Mouse (Mus musculus): Measurements from ENCODE around the gene Sgms1. TPM values are rescaled to one million over a fixed set of nuclear protein-coding genes. Genes with fewer than 3 reads are reported as not detected.

Gene Sgms1
- polyA plus RNA-seq, 1 experiment from 2014 or later = 26.2 TPM

DNA sequence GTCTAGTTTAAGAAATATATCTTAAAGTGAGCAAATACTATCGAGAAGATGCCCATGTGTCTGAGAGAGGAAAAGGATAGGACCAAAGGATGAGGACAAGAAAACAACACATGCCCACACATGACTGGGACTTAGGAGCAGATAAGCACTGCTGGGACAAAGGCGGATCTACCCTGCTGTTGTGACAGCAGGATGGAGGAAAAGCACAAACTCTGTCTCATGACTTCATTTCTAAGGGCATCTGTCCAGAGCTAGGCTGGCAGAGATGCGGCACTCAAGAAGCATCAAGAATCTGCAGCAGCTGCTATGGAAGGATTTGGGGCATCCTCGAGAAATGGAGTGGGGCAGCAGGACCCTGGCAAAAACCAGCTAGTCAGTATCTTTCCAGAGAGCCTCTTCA is 109.1 kb downstream of the Sgms1 start:
- POLR2A ChIA-PET = no interaction called here
- ATAC-seq (no peak), DNase-seq (ENCODE audit: low read depth, low spot score) (no peak)
- CTCF ChIA-PET = interaction anchor here (1.7 to 2.0 kb wide), 2 partner anchors 11 to 111 kb away, joined by 6 read pairs; no protein-coding TSS in a partner anchor
- in situ Hi-C loops (cut with MboI; ENCODE audit: low pct_unique_long_range_greater_than_20kb) = no loop called here
- TF ChIP-seq CTCF (IDR thresholded peaks at IDR 0.05) = no peak
- no peaks in the 10 kb centered on the region for H3K27me3 ChIP-seq

DNA sequence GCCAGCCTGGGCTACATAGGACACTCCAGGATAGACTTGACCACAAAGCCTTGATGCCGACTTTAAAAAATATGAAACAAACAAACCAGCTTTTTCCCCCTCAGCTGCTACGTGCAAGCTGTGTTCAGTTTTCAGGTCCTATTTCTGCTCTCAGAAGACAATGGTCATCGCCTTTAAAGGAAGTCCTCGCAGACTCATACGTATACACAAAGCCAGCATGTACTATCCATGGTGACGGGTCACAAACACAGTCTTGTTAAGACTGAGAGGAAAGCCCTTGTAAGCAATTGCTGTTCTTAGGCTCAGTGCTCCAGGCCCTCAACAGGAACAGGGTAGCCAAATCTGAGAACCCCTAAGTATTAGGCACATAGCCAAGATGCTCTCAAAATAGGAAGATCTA is 110.1 kb downstream of the Sgms1 start:
- POLR2A ChIA-PET = interaction anchor here (0.6 kb wide), 1 partner anchor 587 kb away, joined by 3 read pairs; no protein-coding TSS in a partner anchor
- in situ Hi-C loops (cut with MboI; ENCODE audit: low pct_unique_long_range_greater_than_20kb) = no loop called here

DNA sequence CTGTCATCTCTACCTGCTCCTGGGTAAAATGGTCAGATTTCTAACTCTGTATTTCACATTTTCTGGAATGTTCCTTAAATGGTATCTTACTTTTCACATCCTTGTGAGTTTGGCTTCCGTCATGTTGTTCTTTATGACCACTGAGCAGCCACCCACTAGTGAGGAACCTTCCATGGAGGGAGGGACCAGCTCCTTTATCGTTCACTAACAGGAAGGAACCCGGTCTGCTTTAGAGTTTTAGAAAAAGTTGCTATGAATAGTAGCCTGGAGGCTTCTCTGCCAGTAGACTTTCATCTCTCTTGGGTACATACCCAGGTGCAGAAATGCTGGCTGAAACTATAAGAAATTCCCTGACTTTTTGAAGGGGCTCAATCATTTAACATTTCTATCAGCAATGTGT is 111.6 kb downstream of the Sgms1 start:
- ChIA-PET CTCF (interaction anchor here (1.1 to 1.7 kb wide), 2 partner anchors 14 to 16 kb away, joined by 3 read pairs; no protein-coding TSS in a partner anchor), POLR2A (no interaction called here)
- no peak for ATAC-seq
- TF ChIP-seq CTCF (IDR thresholded peaks at IDR 0.05) = no peak
- no peak for DNase-seq (ENCODE audit: low read depth, low spot score)
- H3K27me3 ChIP-seq = no peaks in the 10 kb centered on the region
- in situ Hi-C loops (cut with MboI; ENCODE audit: low pct_unique_long_range_greater_than_20kb) = no loop called here

More for the DNA sequence above, 110.1 kb downstream of the Sgms1 start:
- no peak for DNase-seq (ENCODE audit: low read depth, low spot score)
- H3K27me3 ChIP-seq = no peaks in the 10 kb centered on the region
- no peak for TF ChIP-seq CTCF (IDR thresholded peaks at IDR 0.05)
- CTCF ChIA-PET = interaction anchor here (1.3 to 2.0 kb wide), 2 partner anchors 23 to 110 kb away, joined by 3 to 6 read pairs; no protein-coding TSS in a partner anchor
- no peak for ATAC-seq

DNA sequence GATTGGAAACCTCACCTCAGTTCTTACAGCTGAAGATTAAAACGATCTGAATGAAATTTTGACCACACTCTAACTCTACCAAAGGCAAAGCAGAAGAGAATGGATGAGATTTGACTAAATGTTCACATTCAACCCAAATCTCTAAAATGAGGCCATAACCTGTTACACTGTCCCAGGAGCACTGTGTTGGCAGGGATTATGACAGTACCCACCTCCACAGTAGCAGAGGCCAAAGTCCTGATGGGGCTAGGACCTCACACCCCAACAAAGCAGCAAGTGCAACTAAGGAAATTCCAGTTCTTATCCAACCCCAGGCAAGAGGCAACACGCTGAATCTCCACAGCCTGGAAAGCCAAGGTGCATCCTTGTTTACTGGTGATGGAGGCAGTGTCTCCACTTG is 112.2 kb downstream of the Sgms1 start:
- H3K27me3 ChIP-seq = no peaks in the 10 kb centered on the region
- in situ Hi-C loops (cut with MboI; ENCODE audit: low pct_unique_long_range_greater_than_20kb) = no loop called here
- no peak for DNase-seq (ENCODE audit: low read depth, low spot score)
- ATAC-seq = no peak
- ChIA-PET POLR2A (no interaction called here), CTCF (interaction anchor here (1.1 to 1.7 kb wide), 3 partner anchors 9 to 16 kb away, joined by 3 to 4 read pairs (median 3); no protein-coding TSS in a partner anchor)
- no peak for TF ChIP-seq CTCF (IDR thresholded peaks at IDR 0.05)

DNA sequence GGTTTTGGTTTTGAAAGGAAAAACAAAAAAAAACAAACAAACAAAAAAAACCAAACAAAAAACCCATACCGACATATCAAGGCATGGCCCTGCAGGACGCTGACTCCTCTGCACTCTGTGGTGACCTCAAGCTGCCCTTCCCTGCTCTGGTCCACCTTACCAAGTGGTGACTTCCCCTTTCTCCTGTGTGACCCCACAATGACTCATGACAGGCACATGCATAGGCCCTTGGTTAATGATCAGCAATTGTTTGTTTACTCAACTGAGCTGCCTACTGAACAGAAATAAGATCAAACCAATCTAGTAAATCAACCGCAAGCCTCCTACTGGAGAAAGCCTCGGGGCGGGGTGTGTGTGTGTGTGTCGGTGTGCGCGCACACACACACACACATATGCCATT is 112.7 kb downstream of the Sgms1 start:
- POLR2A ChIA-PET = no interaction called here
- H3K27me3 ChIP-seq = no peaks in the 10 kb centered on the region
- CTCF ChIA-PET = interaction anchor here (1.0 to 1.4 kb wide), 2 partner anchors 10 to 43 kb away, joined by 3 to 4 read pairs; no protein-coding TSS in a partner anchor
- ATAC-seq = peak; percentile 63
- in situ Hi-C loops (cut with MboI; ENCODE audit: low pct_unique_long_range_greater_than_20kb) = no loop called here
- DNase-seq (ENCODE audit: low read depth, low spot score) = no peak
- TF ChIP-seq CTCF (IDR thresholded peaks at IDR 0.05) = no peak

DNA sequence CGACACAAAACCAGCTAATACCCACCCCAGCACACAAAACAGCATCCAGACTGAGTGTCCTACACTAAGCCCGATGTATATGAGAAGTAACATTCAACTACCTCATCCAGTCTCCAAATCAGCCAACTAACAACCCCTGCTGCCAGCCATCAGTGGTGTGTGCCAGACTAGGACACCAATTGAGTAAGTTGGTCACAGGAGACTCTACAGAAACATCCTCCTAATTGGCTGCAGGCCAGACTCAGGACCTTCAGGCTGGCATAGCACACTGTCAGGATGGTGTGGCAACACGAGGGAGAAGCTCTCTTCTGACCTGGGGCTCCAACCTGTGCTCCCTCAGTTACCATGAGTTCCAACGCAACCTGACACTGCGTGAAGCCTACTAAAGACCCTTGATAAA is 113.3 kb downstream of the Sgms1 start:
- ATAC-seq (no peak), DNase-seq (ENCODE audit: low read depth, low spot score) (no peak)
- CTCF ChIA-PET = interaction anchor here (1.0 to 1.4 kb wide), 2 partner anchors 10 to 44 kb away, joined by 3 to 4 read pairs; no protein-coding TSS in a partner anchor
- POLR2A ChIA-PET = no interaction called here
- in situ Hi-C loops (cut with MboI; ENCODE audit: low pct_unique_long_range_greater_than_20kb) = no loop called here
- no peak for TF ChIP-seq CTCF (IDR thresholded peaks at IDR 0.05)
- no peaks in the 10 kb centered on the region for H3K27me3 ChIP-seq

DNA sequence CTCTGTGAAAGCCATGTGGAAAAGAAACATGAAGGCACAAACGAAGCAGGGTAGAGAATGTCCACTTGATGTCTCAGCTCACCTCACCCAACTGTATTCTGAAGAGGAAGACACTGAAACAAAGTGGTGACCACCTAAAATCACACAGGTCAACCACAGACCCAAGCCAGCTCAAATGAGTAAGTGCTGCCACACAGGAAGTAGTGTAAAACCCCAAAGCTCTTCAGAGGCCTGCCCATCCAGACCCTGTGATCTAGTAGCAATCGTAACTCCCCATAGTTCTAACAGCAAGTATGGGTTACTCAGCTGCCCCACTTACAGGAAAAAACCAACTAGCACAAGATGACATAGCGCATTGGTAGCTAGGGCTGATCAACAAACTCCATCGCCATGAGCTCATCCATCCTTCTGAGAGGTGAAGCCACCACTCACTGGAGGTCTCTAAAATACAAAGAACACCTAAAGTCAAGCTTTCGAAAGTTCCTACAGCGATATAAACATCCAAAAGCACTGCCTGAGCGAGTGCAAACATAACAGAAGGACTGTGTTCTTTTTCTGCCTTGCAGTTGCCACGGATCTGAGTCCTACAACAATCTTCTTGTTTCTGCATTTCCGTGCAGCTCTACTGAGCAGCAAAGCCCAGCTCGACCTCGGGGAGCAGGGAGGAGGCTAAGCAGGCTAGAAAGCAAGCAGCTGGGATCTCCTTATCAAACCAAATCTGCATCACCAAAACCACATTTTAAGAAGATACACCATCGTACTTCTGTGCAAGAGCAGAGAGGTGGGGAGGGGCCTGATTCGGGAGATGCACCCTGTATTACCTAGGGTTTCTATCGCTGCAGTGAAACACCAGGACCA is 114.2 kb downstream of the Sgms1 start:
- TF ChIP-seq CTCF (IDR thresholded peaks at IDR 0.05) = no peak
- in situ Hi-C loops (cut with MboI; ENCODE audit: low pct_unique_long_range_greater_than_20kb) = no loop called here
- DNase-seq (ENCODE audit: low read depth, low spot score) (no peak), ATAC-seq (no peak)
- H3K27me3 ChIP-seq = no peaks in the 10 kb centered on the region
- ChIA-PET CTCF (interaction anchor here (0.8 to 1.9 kb wide), 5 partner anchors 14 to 108 kb away, joined by 3 to 6 read pairs (median 3); no protein-coding TSS in a partner anchor), POLR2A (no interaction called here)

DNA sequence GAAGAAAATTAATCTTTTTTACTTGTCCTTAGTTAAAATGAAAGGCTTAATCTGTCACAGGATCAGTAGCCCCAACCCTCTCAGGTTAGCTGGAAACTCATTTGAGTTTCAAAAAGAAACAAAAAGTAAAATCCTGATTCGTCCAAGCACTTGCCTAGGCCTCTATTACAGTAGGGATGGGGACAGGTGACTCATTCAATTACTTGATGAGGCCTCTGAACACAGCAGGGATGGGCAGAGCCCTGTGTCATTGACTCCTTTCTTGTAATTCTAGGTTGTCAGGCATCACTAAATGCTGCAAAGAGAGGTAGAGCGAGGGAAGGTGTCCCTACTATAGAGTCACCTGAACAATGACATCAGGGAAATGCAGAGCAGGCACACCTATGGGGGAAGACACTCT is 115.4 kb downstream of the Sgms1 start:
- ATAC-seq (peak; percentile 42), DNase-seq (ENCODE audit: low read depth, low spot score) (no peak)
- no peak for TF ChIP-seq CTCF (IDR thresholded peaks at IDR 0.05)
- H3K27me3 ChIP-seq = no peaks in the 10 kb centered on the region
- POLR2A ChIA-PET = no interaction called here
- in situ Hi-C loops (cut with MboI; ENCODE audit: low pct_unique_long_range_greater_than_20kb) = no loop called here
- CTCF ChIA-PET = interaction anchor here (0.8 to 1.9 kb wide), 2 partner anchors 13 to 19 kb away, joined by 3 to 6 read pairs; no protein-coding TSS in a partner anchor

DNA sequence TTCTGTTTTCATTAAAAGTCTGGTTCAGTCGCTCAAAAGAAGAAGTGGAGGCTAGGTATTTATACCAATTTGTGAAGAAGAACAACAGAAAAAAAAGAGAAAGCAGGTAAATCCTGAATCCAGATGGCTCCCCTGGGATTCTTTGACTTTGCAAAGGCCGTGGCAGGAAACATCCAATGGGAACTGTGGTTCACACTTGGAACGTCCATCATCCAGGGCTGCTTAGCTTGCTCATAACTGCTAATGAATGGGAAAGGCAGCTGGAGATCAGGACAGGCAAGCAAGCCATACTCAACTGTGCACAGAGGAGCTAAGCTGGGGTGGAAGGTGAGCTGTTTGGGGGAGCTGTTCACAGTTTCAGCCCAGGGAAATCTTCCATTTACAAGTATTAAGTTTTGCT is 115.8 kb downstream of the Sgms1 start:
- ATAC-seq (no peak), DNase-seq (ENCODE audit: low read depth, low spot score) (no peak)
- ChIA-PET CTCF (interaction anchor here (1.1 to 1.9 kb wide), 4 partner anchors 8 to 20 kb away, joined by 3 to 6 read pairs (median 4); no protein-coding TSS in a partner anchor), POLR2A (no interaction called here)
- in situ Hi-C loops (cut with MboI; ENCODE audit: low pct_unique_long_range_greater_than_20kb) = no loop called here
- no peak for TF ChIP-seq CTCF (IDR thresholded peaks at IDR 0.05)
- H3K27me3 ChIP-seq = no peaks in the 10 kb centered on the region

DNA sequence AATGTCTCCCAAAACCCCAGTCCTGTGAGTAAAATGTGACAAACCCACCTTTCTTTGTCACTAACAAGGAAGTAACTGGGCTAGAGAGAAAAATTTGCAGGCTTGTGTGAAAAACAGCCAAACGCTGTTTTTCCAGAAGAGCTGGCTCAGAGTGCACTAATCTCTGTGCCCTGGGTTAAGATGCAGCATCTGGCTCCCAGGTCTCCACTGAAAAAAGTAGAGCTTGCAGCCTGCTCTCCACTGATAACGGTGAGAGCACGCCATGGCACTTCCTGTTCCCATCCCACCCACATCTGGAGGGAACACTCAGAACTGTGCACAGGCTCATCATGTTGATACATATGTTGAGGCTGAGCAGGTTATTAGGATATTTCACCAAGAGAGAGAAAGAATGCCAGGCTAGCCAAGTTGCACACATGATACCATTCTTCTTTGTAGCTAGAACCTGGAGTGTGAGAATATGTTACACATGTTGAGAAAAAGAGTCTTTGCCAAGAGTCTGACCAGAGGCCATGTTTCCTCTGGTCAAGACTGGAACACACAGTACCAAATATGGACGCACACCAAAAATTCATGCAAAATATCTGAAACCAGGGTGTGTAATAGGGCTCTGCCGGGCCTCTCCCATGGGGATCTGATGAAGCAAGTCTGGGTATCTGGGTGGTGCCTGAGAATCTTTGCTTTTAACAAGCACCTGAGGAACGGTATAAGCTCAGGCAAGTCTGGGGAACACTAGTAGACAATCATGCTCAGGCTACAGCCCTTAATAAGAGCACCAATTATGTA is 116.8 kb downstream of the Sgms1 start:
- DNase-seq (ENCODE audit: low read depth, low spot score) (no peak), ATAC-seq (no peak)
- no peaks in the 10 kb centered on the region for H3K27me3 ChIP-seq
- in situ Hi-C loops (cut with MboI; ENCODE audit: low pct_unique_long_range_greater_than_20kb) = no loop called here
- ChIA-PET POLR2A (interaction anchor here (0.8 kb wide), 1 partner anchor 10 kb away, joined by 3 read pairs; no protein-coding TSS in a partner anchor), CTCF (interaction anchor here (1.1 to 1.5 kb wide), 3 partner anchors 9 to 17 kb away, joined by 3 to 4 read pairs (median 3); no protein-coding TSS in a partner anchor)
- TF ChIP-seq CTCF (IDR thresholded peaks at IDR 0.05) = no peak

Measured in Patski (cell line).